Mouse (Mus musculus) hindbrain, embryonic 14.5 days (tissue): Measurements from ENCODE around the gene Os9. TPM values are rescaled to one million over a fixed set of nuclear protein-coding genes. Genes with fewer than 3 reads are reported as not detected.

ENCODE experiments used
- ATAC-seq: fragments of 200-750 bp; cut with Nextera tagmentation; 2 replicates; pipeline ENCODE4 v1.8.0; 2017; ENCODE audit warnings: moderate number of reproducible peaks, mild to moderate bottlenecking, moderate TSS enrichment, moderate library complexity; ENCODE audit not compliant: low FRiP score
- DNase-seq: peaks from one replicate; pipeline ENCODE4 v3.0.0-alpha.2; 2015; ENCODE audit warnings: low spot score
- H3K27ac ChIP-seq: fragments of 300-500 bp; sonication (generic); 2 replicates; pipeline ENCODE4 v1.5.1; 2014; ENCODE audit warnings: mild to moderate bottlenecking, moderate library complexity
- H3K27me3 ChIP-seq: fragments of 300-500 bp; sonication (generic); 2 replicates; pipeline ENCODE4 v1.6.1; 2014; ENCODE audit warnings: mild to moderate bottlenecking, low read length, mixed read lengths; ENCODE audit not compliant: control insufficient read depth, insufficient read depth
- H3K36me3 ChIP-seq: fragments of 300-500 bp; sonication (generic); replicated peaks from 2 replicates; pipeline ENCODE4 v1.6.1; 2014; ENCODE audit not compliant: control insufficient read depth, insufficient read depth
- H3K4me1 ChIP-seq: fragments of 300-500 bp; sonication (generic); replicated peaks from 2 replicates; pipeline ENCODE4 v1.6.1; 2014; ENCODE audit warnings: antibody characterized with exemption, low read length, mixed read lengths; ENCODE audit not compliant: control insufficient read depth, insufficient read depth
- H3K4me2 ChIP-seq: fragments of 300-500 bp; sonication (generic); replicated peaks from 2 replicates; pipeline ENCODE4 v1.6.1; 2014; ENCODE audit warnings: mild to moderate bottlenecking, moderate library complexity
- H3K4me3 ChIP-seq: fragments of 300-500 bp; sonication (generic); replicated peaks from 2 replicates; pipeline ENCODE4 v1.5.1; 2014; ENCODE audit warnings: mild to moderate bottlenecking, low read length
- H3K9ac ChIP-seq: fragments of 300-500 bp; sonication (generic); 2 replicates; pipeline ENCODE4 v1.6.1; 2014
- H3K9me3 ChIP-seq: fragments of 300-500 bp; sonication (generic); 2 replicates; pipeline ENCODE4 v1.6.1; 2016; ENCODE audit warnings: low read length; ENCODE audit not compliant: control insufficient read depth
- whole genome bisulfite sequencing: fragments of 180-500 bp; shearing (Covaris S2); extraction: QIAGEN DNeasy Blood & Tissue Kit; methylation state at CpG from one replicate; pipeline ENCODE4 v1.1.7; 2014; 5-methylcytosine and 5-hydroxymethylcytosine counted together
- polyA plus RNA-seq: library from polyadenylated mRNA; unstranded; fragments of >200 nt; fragmentation: Nextera tagmentation; extraction: Ambion mirVana; gene quantifications from 2 replicates; pipeline ENCODE4 v1.2.1, GENCODE M21; 2014

Gene Os9
- polyA plus RNA-seq, 1 experiment from 2014 or later, result 83.0 TPM

GRCm38 (mm10) chr10:127125210-127126001 is 4.5 kb upstream of the Os9 start:
- Histone ChIP-seq H3K36me3 (no peaks in the 10 kb centered on the region), H3K4me1 (peaks cover 17% of the 10 kb centered on the region), H3K9ac (no peak overlapping the region), H3K27me3 (no peaks in the 10 kb centered on the region), H3K27ac (no peak overlapping the region), H3K4me3 (no peak overlapping the region), H3K4me2 (no peak overlapping the region), H3K9me3 (no peaks in the 10 kb centered on the region)
- DNase-seq, result no peak
- no peak for ATAC-seq
- WGBS, result 79% methylated on average over 9 of the region's 9 CpGs

GRCm38 (mm10) chr10:127123436-127123805 is 2.5 kb upstream of the Os9 start:
- H3K27ac ChIP-seq, result peak overlapping the region; percentile 96
- WGBS, result 10% methylated on average over 4 of the region's 4 CpGs
- H3K36me3 ChIP-seq, result peaks cover 9% of the 10 kb centered on the region
- peak overlapping the region; percentile 49 for H3K9ac ChIP-seq
- no peaks in the 10 kb centered on the region for H3K9me3 ChIP-seq
- peak overlapping the region; percentile 60 for H3K4me3 ChIP-seq
- ATAC-seq (0 out of 2 replicates have a peak, but pooled peaks have one; percentile 4), DNase-seq (peak; percentile 84)
- peak overlapping the region; percentile 54 for H3K4me2 ChIP-seq
- peaks cover 24% of the 10 kb centered on the region for H3K4me1 ChIP-seq
- no peaks in the 10 kb centered on the region for H3K27me3 ChIP-seq

GRCm38 (mm10) chr10:127122784-127123435 is 2.0 kb upstream of the Os9 start:
- DNase-seq (peak; percentile 71), ATAC-seq (peak; percentile 41)
- Histone ChIP-seq H3K9ac (peak overlapping the region; percentile 49), H3K36me3 (peaks cover 14% of the 10 kb centered on the region), H3K4me3 (peak overlapping the region; percentile 60), H3K27me3 (no peaks in the 10 kb centered on the region), H3K27ac (peak overlapping the region; percentile 96), H3K9me3 (no peaks in the 10 kb centered on the region), H3K4me2 (peak overlapping the region; percentile 54), H3K4me1 (peaks cover 24% of the 10 kb centered on the region)
- WGBS, result 12% methylated on average over 13 of the region's 13 CpGs

GRCm38 (mm10) chr10:127122018-127122417 is 1.1 kb upstream of the Os9 start:
- no peak for ATAC-seq
- H3K9me3 ChIP-seq, result no peaks in the 10 kb centered on the region

GRCm38 (mm10) chr10:127120301-127121065 is 448 bp downstream of the Os9 start:
- DNase-seq (no peak), ATAC-seq (peak; percentile 39)
- Histone ChIP-seq H3K9me3 (no peaks in the 10 kb centered on the region), H3K9ac (peak overlapping the region; percentile 69), H3K4me1 (peaks cover 24% of the 10 kb centered on the region), H3K27ac (peak overlapping the region; percentile 52; the same call in 1 of the 2 replicates), H3K4me2 (peak overlapping the region; percentile 96), H3K4me3 (peak overlapping the region; percentile 60), H3K27me3 (no peaks in the 10 kb centered on the region), H3K36me3 (peaks cover 38% of the 10 kb centered on the region)
- 2% methylated on average over 34 of the region's 34 CpGs for WGBS

More at GRCm38 (mm10) chr10:127122018-127122417, 1.1 kb upstream of the Os9 start:
- no peak for DNase-seq
- Histone ChIP-seq H3K4me1 (peaks cover 24% of the 10 kb centered on the region), H3K4me2 (peak overlapping the region; percentile 54), H3K36me3 (peaks cover 23% of the 10 kb centered on the region), H3K9ac (peak overlapping the region; percentile 49), H3K27me3 (no peaks in the 10 kb centered on the region), H3K27ac (peak overlapping the region; percentile 96), H3K4me3 (peak overlapping the region; percentile 60)
- 79% methylated on average over 3 of the region's 3 CpGs for WGBS

GRCm38 (mm10) chr10:127119229-127119628 is 1.7 kb downstream of the Os9 start:
- Histone ChIP-seq H3K36me3 (peaks cover 50% of the 10 kb centered on the region), H3K4me1 (peaks cover 24% of the 10 kb centered on the region), H3K27ac (no peak overlapping the region), H3K4me3 (no peak overlapping the region), H3K4me2 (no peak overlapping the region; the same call in 1 of the 2 replicates), H3K9me3 (no peaks in the 10 kb centered on the region), H3K9ac (no peak overlapping the region), H3K27me3 (no peaks in the 10 kb centered on the region)
- DNase-seq (no peak), ATAC-seq (no peak)
- WGBS, result 95% methylated on average over 10 of the region's 10 CpGs

GRCm38 (mm10) chr10:127118470-127118869 is 2.5 kb downstream of the Os9 start:
- no peak overlapping the region for H3K9ac ChIP-seq
- H3K27ac ChIP-seq, result no peak overlapping the region
- no peak overlapping the region for H3K4me3 ChIP-seq
- DNase-seq, result no peak
- no peak overlapping the region for H3K4me2 ChIP-seq
- ATAC-seq, result no peak
- 94% methylated on average over 11 of the region's 11 CpGs for WGBS
- no peaks in the 10 kb centered on the region for H3K27me3 ChIP-seq
- H3K36me3 ChIP-seq, result peaks cover 52% of the 10 kb centered on the region
- H3K4me1 ChIP-seq, result peaks cover 24% of the 10 kb centered on the region
- H3K9me3 ChIP-seq, result no peaks in the 10 kb centered on the region

- Histone ChIP-seq H3K9me3 (no peaks in the 10 kb centered on the region), H3K4me1 (peaks cover 4% of the 10 kb centered on the region), H3K36me3 (peaks cover 74% of the 10 kb centered on the region), H3K4me2 (no peak overlapping the region), H3K9ac (no peak overlapping the region), H3K27ac (no peak overlapping the region), H3K4me3 (no peak overlapping the region), H3K27me3 (no peaks in the 10 kb centered on the region)
- DNase-seq (no peak), ATAC-seq (no peak)
- WGBS, result 89% methylated on average over 2 of the region's 2 CpGs
Measured at GRCm38 (mm10) chr10:127115068-127115467, 5.9 kb downstream of the Os9 start.

GRCm38 (mm10) chr10:127114408-127114807 is 6.5 kb downstream of the Os9 start:
- Histone ChIP-seq H3K9ac (no peak overlapping the region), H3K9me3 (no peaks in the 10 kb centered on the region), H3K36me3 (peaks cover 74% of the 10 kb centered on the region), H3K4me3 (no peak overlapping the region), H3K27me3 (no peaks in the 10 kb centered on the region), H3K4me2 (no peak overlapping the region), H3K4me1 (no peaks in the 10 kb centered on the region), H3K27ac (no peak overlapping the region)
- WGBS, result 94% methylated on average over 11 of the region's 11 CpGs
- ATAC-seq (no peak), DNase-seq (no peak)
